Mouse (Mus musculus) spleen, adult 2 months (tissue): ENCODE data around the gene Resf1. TPM values are rescaled to one million over a fixed set of nuclear protein-coding genes. Genes with fewer than 3 reads are reported as not detected.
"Not testable (repeated sequence)": the region's sequence is repeated elsewhere in the genome, so short reads cannot be mapped to it uniquely, and the experiment has no call there.

Experiments
- DNase-seq, 2 experiments: peaks; one replicate each; pipeline versions ENCODE4 v3.0.0 to v3.0.0-alpha.2; 2012 to 2021; ENCODE audit warnings: low spot score in 2 of 2, low read depth in 1 of 2
- H3K27ac ChIP-seq: fragments of 200-500 bp; 2 replicates; pipeline ENCODE4 v1.5.1; 2012; ENCODE audit warnings: low read length, inconsistent platforms; ENCODE audit not compliant: insufficient read depth
- H3K27me3 ChIP-seq: fragments of 200-500 bp; 2 replicates; pipeline ENCODE4 v1.6.1; 2012; ENCODE audit warnings: mild to moderate bottlenecking, moderate library complexity, low read length, inconsistent platforms; ENCODE audit not compliant: control insufficient read depth, insufficient read depth
- H3K36me3 ChIP-seq: fragments of 200-500 bp; 2 replicates; pipeline ENCODE4 v1.6.1; 2012; ENCODE audit warnings: mild to moderate bottlenecking, low read length, inconsistent platforms; ENCODE audit not compliant: control insufficient read depth, insufficient read depth
- H3K4me1 ChIP-seq: fragments of 200-500 bp; 2 replicates; pipeline ENCODE4 v1.6.1; 2011; ENCODE audit warnings: inconsistent platforms; ENCODE audit not compliant: control insufficient read depth, insufficient read depth, insufficient read length
- H3K4me3 ChIP-seq: fragments of 200-500 bp; 2 replicates; pipeline ENCODE4 v1.5.1; 2011; ENCODE audit warnings: mild to moderate bottlenecking, inconsistent platforms; ENCODE audit not compliant: insufficient read depth, insufficient read length; ENCODE audit errors: extremely low read depth
- CTCF ChIP-seq: fragments of 200-500 bp; IDR thresholded peaks from 2 replicates; pipeline ENCODE4 v1.5.1; 2011; ENCODE audit warnings: mild to moderate bottlenecking, inconsistent platforms; ENCODE audit not compliant: insufficient read depth, insufficient read length, insufficient replicate concordance; ENCODE audit errors: extremely low read depth
- POLR2A ChIP-seq: fragments of 200-500 bp; IDR thresholded peaks from 2 replicates; pipeline ENCODE4 v1.6.1; 2011; ENCODE audit warnings: low read depth, low read length, inconsistent platforms
- WGBS: fragments of 180-500 bp; shearing (Covaris S2); methylation state at CpG from one replicate; pipeline ENCODE4 v1.1.7; 2018; 5-methylcytosine and 5-hydroxymethylcytosine counted together
- polyA plus RNA-seq: library from polyadenylated mRNA; depleted of rRNA; stranded (reverse); fragments of >200 nt; gene quantifications from 2 replicates; pipeline ENCODE4 v1.2.3, GENCODE M21; 2012; rRNA removed

Resf1 gene
- polyA plus RNA-seq, result 6.7 and 8.4 TPM in 2 replicates

- Histone ChIP-seq H3K27ac (peak within 1 kb of the TSS; percentile 99), H3K4me3 (peak within 1 kb of the TSS; percentile 80), H3K36me3 (peaks cover 13% of the 10 kb centered on the region), H3K27me3 (no peaks in the 10 kb centered on the region), H3K4me1 (no peaks in the 10 kb centered on the region; the same call in none of the 2 replicates)
- peak; percentile 84 to 85 for DNase-seq
- 4% methylated on average over 61 of the region's 61 CpGs for WGBS
- TF ChIP-seq CTCF (no peak), POLR2A (peak; percentile 49)
These were observed at the start of gene Resf1 for GRCm38 (mm10) chr6:149308956-149309932. Gene Resf1, plus strand, starts transcription at chr6:149309414.

- no peak overlapping the region for H3K4me3 ChIP-seq
- no peaks in the 10 kb centered on the region for H3K27me3 ChIP-seq
- H3K36me3 ChIP-seq, result no peaks in the 10 kb centered on the region
- H3K27ac ChIP-seq, result no peak overlapping the region
- 75% methylated on average over 3 of the region's 3 CpGs for WGBS
- TF ChIP-seq CTCF, result no peak
- TF ChIP-seq POLR2A, result no peak
- 0 out of 2 replicates have a peak, but pooled peaks cover 2% of the 10 kb centered on the region for H3K4me1 ChIP-seq
- no peak for DNase-seq
These were observed 48.4 kb upstream of the Resf1 start for GRCm38 (mm10) chr6:149260801-149261239.

GRCm38 (mm10) chr6:149267951-149268350 lies 41.3 kb upstream of the Resf1 start:
- Histone ChIP-seq H3K36me3 (no peaks in the 10 kb centered on the region), H3K27me3 (no peaks in the 10 kb centered on the region), H3K27ac (no peak overlapping the region), H3K4me3 (no peak overlapping the region), H3K4me1 (no peaks in the 10 kb centered on the region)
- DNase-seq, result no peak
- TF ChIP-seq CTCF, result no peak
- TF ChIP-seq POLR2A, result no peak

- H3K27me3 ChIP-seq, result no peaks in the 10 kb centered on the region
- no peaks in the 10 kb centered on the region; the same call in 1 of the 2 replicates for H3K36me3 ChIP-seq
- 76% methylated on average over 2 of the region's 2 CpGs for WGBS
- H3K4me1 ChIP-seq, result no peaks in the 10 kb centered on the region
- no peak for TF ChIP-seq POLR2A
- no peak for TF ChIP-seq CTCF
- no peak overlapping the region for H3K27ac ChIP-seq
- no peak for DNase-seq
- no peak overlapping the region for H3K4me3 ChIP-seq
These were observed 30.9 kb upstream of the Resf1 start for GRCm38 (mm10) chr6:149278248-149278731.

- no peaks in the 10 kb centered on the region for H3K4me1 ChIP-seq
- H3K36me3 ChIP-seq, result no peaks in the 10 kb centered on the region; the same call in 1 of the 2 replicates
- 90% methylated on average over 1 of the region's 1 CpGs for WGBS
- H3K27me3 ChIP-seq, result no peaks in the 10 kb centered on the region
- no peak overlapping the region for H3K4me3 ChIP-seq
- no peak for TF ChIP-seq POLR2A
- no peak for TF ChIP-seq CTCF
- H3K27ac ChIP-seq, result no peak overlapping the region
- no peak for DNase-seq
These were observed 30.3 kb upstream of the Resf1 start for GRCm38 (mm10) chr6:149278866-149279265.

GRCm38 (mm10) chr6:149280511-149280910 lies 28.7 kb upstream of the Resf1 start:
- H3K4me3 ChIP-seq, result no peak overlapping the region
- no peaks in the 10 kb centered on the region for H3K4me1 ChIP-seq
- DNase-seq, result no peak
- H3K27me3 ChIP-seq, result no peaks in the 10 kb centered on the region
- TF ChIP-seq CTCF, result no peak
- no peak for TF ChIP-seq POLR2A
- no peak overlapping the region for H3K27ac ChIP-seq
- no peaks in the 10 kb centered on the region; the same call in 1 of the 2 replicates for H3K36me3 ChIP-seq

- H3K36me3 ChIP-seq, H3K4me3 ChIP-seq: not testable (repeated sequence)
- 89% methylated on average over 9 of the region's 9 CpGs for WGBS
These were observed 21.0 kb upstream of the Resf1 start for GRCm38 (mm10) chr6:149288190-149288589.

GRCm38 (mm10) chr6:149303231-149303630 lies 6.0 kb upstream of the Resf1 start:
- not testable (repeated sequence) for H3K4me1 ChIP-seq, H3K4me3 ChIP-seq, H3K27me3 ChIP-seq, H3K27ac ChIP-seq, DNase-seq
- H3K36me3 ChIP-seq, result peaks cover 14% of the 10 kb centered on the region

More at GRCm38 (mm10) chr6:149288190-149288589, 21.0 kb upstream of the Resf1 start:
- H3K27ac ChIP-seq, H3K4me1 ChIP-seq, DNase-seq, H3K27me3 ChIP-seq: not testable (repeated sequence)
